Mouse (Mus musculus): ENCODE measurements around the gene Dok5.

The Dok5 gene

DNA sequence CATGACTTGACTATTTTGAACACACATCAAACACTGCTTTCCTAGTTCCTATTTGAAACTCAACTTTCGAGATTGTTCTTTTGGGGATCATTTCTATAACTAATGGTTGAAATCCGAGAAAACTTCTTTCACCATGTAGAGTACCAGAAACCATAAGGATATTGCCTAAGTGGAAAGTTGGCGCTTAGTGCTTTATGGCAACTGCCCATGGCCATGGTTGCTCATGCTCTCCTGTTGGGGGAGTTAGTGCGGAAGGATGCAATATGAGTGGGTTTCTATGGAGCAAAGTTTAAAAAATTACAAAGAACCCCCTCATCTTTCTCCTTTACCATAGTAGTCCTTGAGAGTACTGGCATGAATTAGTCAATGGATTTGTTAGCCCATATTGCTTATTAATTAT lies 192.5 kb downstream of the Dok5 start:
- DNase-seq (ENCODE audit: extremely low spot score, low read depth, low spot score), result no peak

DNA sequence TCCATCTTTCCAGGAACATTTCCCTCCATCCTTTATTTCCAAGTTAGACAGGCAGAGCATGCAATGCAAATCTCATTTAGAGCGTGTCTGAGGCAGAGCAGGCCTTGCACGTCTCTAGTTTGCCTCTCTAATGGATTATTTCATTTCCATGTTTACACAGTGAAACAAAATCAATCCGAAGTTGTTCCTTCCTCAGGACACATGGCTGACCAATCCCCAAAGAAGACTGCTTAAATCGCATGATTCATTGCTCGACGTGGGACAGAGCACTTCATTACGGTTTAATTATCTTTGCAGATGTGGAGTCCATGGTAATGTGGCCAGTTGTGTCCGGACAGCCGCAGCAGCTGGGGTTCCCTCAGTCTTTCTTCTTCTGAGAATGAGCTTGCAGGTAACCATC lies 194.6 kb downstream of the Dok5 start:
- DNase-seq (ENCODE audit: extremely low spot score, low read depth, low spot score), result no peak
